Mouse (Mus musculus) retina, adult 2 months (tissue): ENCODE data around the gene Nol10.

Source experiments
- DNase-seq: peaks from one replicate; pipeline ENCODE4 v3.0.0-alpha.2; 2012; ENCODE audit warnings: low read depth, low spot score

Nol10 gene

DNA sequence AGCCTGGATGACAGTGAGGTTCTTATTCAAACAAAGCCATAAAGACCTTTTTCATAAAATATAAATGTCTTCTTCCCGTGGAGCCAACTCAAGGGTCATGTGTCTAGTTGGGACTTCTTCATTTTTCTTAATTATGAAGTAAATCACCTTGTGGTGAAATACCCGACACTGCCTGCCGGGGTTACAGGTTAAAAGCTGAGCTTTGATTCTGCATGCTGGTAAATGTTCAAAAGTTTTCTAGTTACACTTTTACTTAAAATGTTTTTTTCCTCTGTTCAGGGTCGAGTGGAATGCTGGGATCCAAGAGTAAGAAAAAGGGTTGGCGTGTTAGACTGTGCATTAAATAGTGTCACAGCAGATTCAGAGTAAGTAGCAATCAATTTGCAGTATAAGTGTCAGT is 14.1 kb downstream of the Nol10 start:
- no peak for DNase-seq

DNA sequence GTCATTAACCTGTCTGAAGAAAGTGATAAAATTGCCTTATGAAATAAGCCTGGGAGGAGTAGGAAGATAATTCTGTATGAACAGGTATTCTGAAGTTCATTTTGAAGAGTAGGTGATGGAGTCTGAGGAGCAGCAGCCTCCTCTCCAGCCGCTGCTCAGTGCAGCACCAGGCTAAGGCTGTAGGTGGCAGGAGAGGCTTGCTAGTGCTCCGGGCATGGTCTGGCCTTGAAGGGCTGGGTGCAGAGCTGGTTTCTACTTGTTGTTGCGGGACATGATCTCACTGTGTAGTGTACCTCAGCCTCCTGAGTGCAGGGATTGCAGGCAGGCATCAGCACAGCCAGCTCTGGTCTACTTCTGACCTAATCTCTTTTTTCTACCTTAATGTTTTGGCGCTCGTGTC is 18.7 kb downstream of the Nol10 start:
- no peak for DNase-seq

- DNase-seq = no peak
Measured at GRCm38 (mm10) chr12:17369111-17369510, 20.9 kb downstream of the Nol10 start.

- no peak for DNase-seq
Measured at GRCm38 (mm10) chr12:17369551-17370325, 21.5 kb downstream of the Nol10 start.

DNA sequence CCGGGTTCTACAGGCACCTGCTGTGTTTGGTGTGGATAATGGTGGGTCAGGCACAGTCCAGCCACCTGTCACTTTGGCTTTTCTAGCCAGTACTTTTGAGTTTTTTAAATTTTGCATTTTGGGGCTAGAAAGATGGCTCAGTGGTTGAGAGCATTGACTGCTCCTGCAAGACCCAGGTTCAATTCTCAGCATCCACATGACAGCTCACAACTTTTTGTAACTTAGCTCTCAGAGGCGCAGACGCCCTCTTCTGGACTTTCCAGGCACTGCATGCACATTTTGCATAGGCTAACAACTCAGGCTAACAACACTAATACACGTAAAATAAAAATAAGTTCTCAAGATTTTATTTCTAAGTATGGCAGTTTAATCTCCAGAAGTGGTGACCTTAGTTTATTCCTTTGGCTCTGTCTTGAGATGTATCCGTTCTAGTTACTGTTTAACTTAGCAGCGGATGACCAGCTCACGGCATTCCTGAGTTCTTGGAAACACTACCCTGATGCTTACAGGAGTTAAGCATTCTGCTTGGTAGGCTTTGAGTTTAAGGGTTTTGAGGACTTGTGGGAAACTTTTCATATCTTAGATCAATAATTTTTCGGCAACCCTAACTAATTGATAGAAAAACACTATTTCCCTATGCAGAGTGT is 23.5 kb downstream of the Nol10 start:
- no peak for DNase-seq

DNA sequence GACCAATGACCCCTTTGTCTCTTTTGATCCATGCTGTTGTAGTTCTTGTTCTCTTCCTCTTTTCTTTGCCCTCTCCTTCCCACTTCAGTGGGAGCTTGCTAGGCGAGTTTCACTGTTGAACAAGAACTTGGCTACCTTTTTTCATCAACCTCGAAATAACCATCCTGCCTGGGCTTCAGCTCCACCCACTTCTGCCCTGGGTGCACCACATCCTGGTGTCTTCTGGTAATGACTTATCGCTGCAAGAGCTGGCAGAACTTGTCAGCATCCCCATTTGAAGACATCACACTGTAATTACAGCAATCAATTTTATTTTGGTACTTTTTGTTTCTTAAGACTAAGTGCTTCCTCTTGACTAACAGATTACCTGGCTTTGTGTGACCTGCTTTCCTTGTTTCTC is 24.4 kb downstream of the Nol10 start:
- DNase-seq = no peak

DNA sequence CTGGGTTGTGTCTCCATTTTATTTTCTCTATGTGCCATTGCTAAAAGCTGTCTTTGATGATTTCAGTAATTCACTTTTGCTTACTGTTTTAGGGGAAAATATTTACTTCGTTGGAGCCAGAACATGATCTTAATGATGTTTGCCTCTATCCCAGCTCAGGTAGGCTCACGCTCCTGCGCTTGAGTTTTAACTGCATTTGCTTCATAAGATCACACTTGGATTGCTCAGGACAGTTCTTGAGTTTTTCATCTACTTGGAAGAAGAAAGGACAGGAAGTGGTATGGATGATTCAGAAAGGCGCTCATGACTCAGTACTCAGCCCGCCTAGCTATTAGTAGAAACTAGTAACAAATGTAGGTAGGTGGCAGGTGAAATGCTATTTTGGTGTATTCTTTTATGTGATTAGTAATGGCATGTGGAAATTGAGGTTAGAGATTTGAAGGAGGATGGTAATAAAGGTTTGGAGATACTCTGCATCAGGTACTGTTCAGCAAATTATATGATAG is 25.3 kb downstream of the Nol10 start:
- no peak for DNase-seq

- DNase-seq = no peak
Measured at GRCm38 (mm10) chr12:17375243-17375642, 27.0 kb downstream of the Nol10 start.

- no peak for DNase-seq
Measured at GRCm38 (mm10) chr12:17376521-17376920, 28.3 kb downstream of the Nol10 start.

DNA sequence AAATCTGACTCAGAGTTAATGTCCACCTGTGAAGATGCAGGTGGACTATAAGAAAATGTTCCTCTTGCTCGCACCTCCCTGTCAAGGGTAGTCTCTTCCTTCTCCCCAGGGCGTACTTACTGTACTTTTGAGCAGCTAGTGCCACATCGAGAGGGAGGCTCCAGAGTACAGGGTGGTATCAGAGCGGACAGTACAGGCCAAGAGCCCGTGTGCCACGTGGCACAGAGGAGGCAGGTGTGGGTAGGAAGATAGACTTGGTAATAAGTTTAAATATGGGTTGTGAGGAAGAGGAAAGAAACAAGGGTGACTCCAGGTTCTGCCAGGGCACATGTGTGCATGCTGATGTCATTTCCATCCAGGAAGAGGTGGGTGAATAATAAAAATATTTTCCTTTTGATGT is 32.7 kb downstream of the Nol10 start:
- DNase-seq = no peak

GRCm38 (mm10) chr12:17382759-17383158 is 34.5 kb downstream of the Nol10 start:
- no peak for DNase-seq

- DNase-seq = no peak
Measured at GRCm38 (mm10) chr12:17386896-17387295, 38.6 kb downstream of the Nol10 start.

GRCm38 (mm10) chr12:17387332-17388135 is 39.3 kb downstream of the Nol10 start:
- no peak for DNase-seq

DNA sequence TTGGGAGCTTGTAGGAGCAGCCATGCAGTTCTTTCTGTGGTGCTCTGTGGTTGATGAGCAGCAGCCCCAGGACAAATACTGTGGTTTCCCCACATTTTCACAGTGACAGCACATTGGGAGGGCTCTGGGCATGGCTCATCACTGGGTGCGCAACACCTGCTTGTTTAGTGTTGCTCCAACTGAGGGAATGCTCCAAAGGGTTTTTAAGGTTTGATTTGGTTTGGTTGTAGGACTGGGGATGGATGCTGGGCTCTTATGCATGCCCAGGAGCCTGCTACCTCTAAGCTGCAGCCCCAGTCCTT is 39.8 kb downstream of the Nol10 start:
- DNase-seq = no peak

DNA sequence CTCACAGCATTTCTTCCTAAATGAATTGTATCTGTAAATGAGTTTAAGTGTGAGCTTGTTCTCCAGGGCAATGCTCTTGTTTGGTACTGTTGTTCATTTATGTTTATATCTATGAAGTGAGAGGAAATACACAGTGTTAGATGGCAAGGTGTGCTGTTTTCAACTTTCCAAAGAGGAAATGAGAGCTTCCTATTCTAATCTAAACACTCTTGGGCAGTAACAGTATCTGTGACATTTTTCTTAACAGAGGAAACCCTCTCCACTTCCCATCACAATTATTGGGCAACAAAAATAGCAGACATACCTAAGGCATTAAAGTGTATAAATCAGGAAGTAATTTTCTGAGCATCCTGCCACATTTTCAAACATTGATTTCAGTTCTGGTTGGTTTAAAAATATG is 41.8 kb downstream of the Nol10 start:
- no peak for DNase-seq

DNA sequence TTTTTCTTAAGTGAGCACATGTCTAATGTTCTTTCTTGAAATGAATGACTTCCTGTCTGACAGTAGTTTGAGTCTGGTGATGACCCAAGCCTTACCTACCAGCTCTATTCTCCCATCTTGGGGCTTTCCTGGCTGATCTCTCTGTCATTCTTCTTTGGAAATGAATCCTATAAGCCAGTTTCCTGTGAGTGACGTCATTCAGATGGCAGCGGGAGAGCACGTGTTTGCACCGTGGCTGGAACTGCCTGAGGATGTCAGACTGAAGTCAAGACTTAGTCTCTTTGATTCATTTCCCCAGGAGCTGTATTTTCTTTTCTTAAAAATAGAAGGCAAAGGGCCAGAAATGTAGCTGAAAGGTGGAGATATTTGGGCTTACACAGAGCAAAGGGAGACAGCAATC is 42.3 kb downstream of the Nol10 start:
- no peak for DNase-seq

DNA sequence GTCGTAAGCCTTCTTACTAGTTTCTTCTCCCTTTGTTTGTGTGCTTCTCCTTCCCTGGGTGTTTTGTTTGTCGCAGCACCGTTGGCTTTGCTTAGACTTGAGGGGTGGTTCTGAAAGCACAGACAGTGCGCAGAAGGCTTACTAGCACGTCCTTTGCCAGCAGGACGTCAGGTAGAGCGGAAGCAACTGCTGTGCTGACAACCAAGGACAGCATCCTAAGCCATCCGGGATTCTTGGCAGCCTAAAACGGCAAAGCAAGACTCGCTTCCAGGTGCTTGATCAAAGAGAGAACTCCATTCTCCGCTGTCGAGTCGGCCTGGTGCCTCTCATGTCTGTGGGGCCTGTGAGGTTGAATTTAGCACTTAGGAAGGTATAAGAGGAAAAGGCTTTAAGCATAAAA is 44.9 kb downstream of the Nol10 start:
- DNase-seq = no peak

- DNase-seq = no peak
Measured at GRCm38 (mm10) chr12:17397150-17397549, 48.9 kb downstream of the Nol10 start.

DNA sequence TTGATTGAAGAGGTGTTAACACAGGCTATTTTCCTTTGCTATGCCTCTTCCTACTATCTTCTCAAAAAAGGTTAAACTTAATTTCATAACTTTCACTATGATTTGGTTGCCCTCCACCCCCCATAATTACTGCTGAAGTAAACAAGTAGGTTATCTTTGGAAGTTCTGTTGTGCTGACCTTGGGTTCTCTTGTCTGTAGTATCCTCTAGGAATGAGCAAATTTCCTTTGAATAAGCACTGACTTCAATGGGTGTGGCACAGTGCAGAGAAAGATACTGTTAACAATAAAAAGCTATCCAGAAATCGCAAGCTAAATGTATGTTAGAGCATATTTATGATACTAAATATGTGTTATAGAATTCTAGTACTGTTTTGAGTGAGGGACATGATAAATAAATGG is 53.2 kb downstream of the Nol10 start:
- no peak for DNase-seq

- no peak for DNase-seq
Measured at GRCm38 (mm10) chr12:17402116-17402515, 53.9 kb downstream of the Nol10 start.

- no peak for DNase-seq
Measured at GRCm38 (mm10) chr12:17403998-17404397, 55.7 kb downstream of the Nol10 start.

DNA sequence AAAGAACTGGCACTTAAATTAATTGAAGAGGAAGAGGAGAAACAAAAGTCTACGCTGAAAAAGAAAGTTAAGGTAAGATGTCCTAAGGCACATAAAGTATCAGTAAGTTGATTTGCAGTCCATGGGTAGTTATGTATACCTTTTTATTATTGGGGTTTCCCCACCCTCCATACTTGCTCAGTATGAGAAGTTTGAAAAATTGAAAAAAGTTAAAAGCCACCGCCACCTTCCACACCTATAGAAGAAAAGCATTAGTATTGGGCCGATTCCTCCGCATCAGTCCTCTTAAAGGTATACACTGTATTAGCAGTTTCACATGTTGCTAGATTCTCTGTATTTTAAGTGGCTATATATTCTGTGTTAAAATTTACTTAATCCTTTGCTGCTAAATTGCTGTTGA is 58.6 kb downstream of the Nol10 start:
- DNase-seq = no peak

DNA sequence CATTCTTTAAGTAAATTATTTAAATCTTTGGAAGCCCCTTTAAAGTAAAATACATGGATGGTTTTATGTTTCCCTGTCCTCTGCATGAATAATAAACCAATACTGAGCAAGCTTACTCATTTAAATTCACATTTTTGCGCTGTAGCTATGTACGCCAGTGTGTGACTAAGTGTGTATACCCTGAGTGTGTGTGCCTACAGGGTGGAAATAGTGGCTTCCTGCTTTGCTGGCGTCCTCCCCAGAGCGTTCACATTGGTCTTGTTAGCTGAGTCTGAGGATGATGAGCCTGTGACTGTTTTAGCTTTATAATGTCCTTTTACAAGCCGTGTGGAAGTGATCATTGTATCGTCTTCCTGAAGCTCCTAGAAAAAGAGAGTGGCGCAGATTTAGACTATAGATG is 60.1 kb downstream of the Nol10 start:
- no peak for DNase-seq
